Mouse (Mus musculus): ENCODE data around the gene Spag7. TPM values are rescaled to one million over a fixed set of nuclear protein-coding genes. Genes with fewer than 3 reads are reported as not detected.

Spag7 gene
- polyA plus RNA-seq (2017; shearing (Covaris generic)): 64.8 TPM

GRCm38 (mm10) chr11:70668771-70669505 lies at the start of gene Spag7:
Gene Spag7 (minus strand): TSS chr11:70669416.

GRCm38 (mm10) chr11:70699722-70700556 lies 30.7 kb upstream of the Spag7 start, which contains the start of the genes Inca1 and Kif1c:
Gene Inca1 (minus strand): TSS chr11:70700155.
Gene Kif1c (plus strand): TSS chr11:70700548.

GRCm38 (mm10) chr11:70687601-70688199 lies 18.5 kb upstream of the Spag7 start, which contains the start of gene Camta2:
Gene Camta2 (minus strand): TSS chr11:70688105.

GRCm38 (mm10) chr11:70656964-70657363 lies 12.3 kb downstream of the Spag7 start, which contains the start of gene Eno3:
Gene Eno3 (plus strand): TSS chr11:70657202.

GRCm38 (mm10) chr11:70654198-70654922 lies 14.9 kb downstream of the Spag7 start, which contains the start of gene Pfn1:
Gene Pfn1 (minus strand): TSS chr11:70654644.

GRCm38 (mm10) chr11:70646691-70647650 lies 22.2 kb downstream of the Spag7 start, which contains the start of the genes Rnf167 and Slc25a11:
Gene Rnf167 (plus strand): TSS chr11:70647235.
Gene Slc25a11 (minus strand): TSS chr11:70647479.

GRCm38 (mm10) chr11:70638714-70639278 lies 30.4 kb downstream of the Spag7 start, which contains the start of gene Gp1ba:
Gene Gp1ba (plus strand): TSS chr11:70639122.

GRCm38 (mm10) chr11:70619101-70619500 lies 50.1 kb downstream of the Spag7 start, which contains the start of gene Chrne:
Gene Chrne (minus strand): TSS chr11:70619216.

GRCm38 (mm10) chr11:70615516-70616093 lies 53.6 kb downstream of the Spag7 start, which contains the start of gene 4930544D05Rik:
Gene 4930544D05Rik (plus strand): TSS chr11:70615848.

Other genes starting within 250 kb of the Spag7 start
- gene Arrb2, start 236.8 kb downstream of the Spag7 start, polyA plus RNA-seq (2017; shearing (Covaris generic)): 215 TPM
- 141 TPM for gene Med11, start 217.5 kb downstream of the Spag7 start, polyA plus RNA-seq (2017; shearing (Covaris generic))
- gene Zmynd15, start 210.0 kb downstream of the Spag7 start, polyA plus RNA-seq (2017; shearing (Covaris generic)): 0.16 TPM
- 1.7 TPM for gene Cxcl16, start 209.4 kb downstream of the Spag7 start, polyA plus RNA-seq (2017; shearing (Covaris generic))
- gene Tm4sf5, start 164.2 kb downstream of the Spag7 start, polyA plus RNA-seq (2017; shearing (Covaris generic)): not detected
- not detected for gene Vmo1, start 154.8 kb downstream of the Spag7 start, polyA plus RNA-seq (2017; shearing (Covaris generic))
- 0.31 TPM for gene Gltpd2, start 150.2 kb downstream of the Spag7 start, polyA plus RNA-seq (2017; shearing (Covaris generic))
- 282 TPM for gene Psmb6, start 144.0 kb downstream of the Spag7 start, polyA plus RNA-seq (2017; shearing (Covaris generic))
- not detected for gene Gm40193, start 136.5 kb downstream of the Spag7 start, polyA plus RNA-seq (2017; shearing (Covaris generic))
- 8.9 TPM for gene Pld2, start 129.4 kb downstream of the Spag7 start, polyA plus RNA-seq (2017; shearing (Covaris generic))
- gene Mink1, start 106.5 kb downstream of the Spag7 start, polyA plus RNA-seq (2017; shearing (Covaris generic)): 39.6 TPM
- 1.4 TPM for gene 4930544D05Rik, start 53.6 kb downstream of the Spag7 start, polyA plus RNA-seq (2017; shearing (Covaris generic))
- 18.7 TPM for gene Chrne, start 50.2 kb downstream of the Spag7 start, polyA plus RNA-seq (2017; shearing (Covaris generic))
- gene Gp1ba, start 30.3 kb downstream of the Spag7 start, polyA plus RNA-seq (2017; shearing (Covaris generic)): not detected
- 270 TPM for gene Rnf167, start 22.2 kb downstream of the Spag7 start, polyA plus RNA-seq (2017; shearing (Covaris generic))
- gene Slc25a11, start 21.9 kb downstream of the Spag7 start, polyA plus RNA-seq (2017; shearing (Covaris generic)): 70.1 TPM
- 2,450 TPM for gene Pfn1, start 14.8 kb downstream of the Spag7 start, polyA plus RNA-seq (2017; shearing (Covaris generic))
- 9.9 TPM for gene Eno3, start 12.2 kb downstream of the Spag7 start, polyA plus RNA-seq (2017; shearing (Covaris generic))
- 36.7 TPM for gene Camta2, start 18.7 kb upstream of the Spag7 start, polyA plus RNA-seq (2017; shearing (Covaris generic))
- gene Inca1, start 30.7 kb upstream of the Spag7 start, polyA plus RNA-seq (2017; shearing (Covaris generic)): 0.59 TPM
- 2.4 TPM for gene Kif1c, start 31.1 kb upstream of the Spag7 start, polyA plus RNA-seq (2017; shearing (Covaris generic))
- 4.5 TPM for gene Zfp3, start 94.8 kb upstream of the Spag7 start, polyA plus RNA-seq (2017; shearing (Covaris generic))
- gene Scimp, start 143.2 kb upstream of the Spag7 start, polyA plus RNA-seq (2017; shearing (Covaris generic)): 0.37 TPM
- 74.0 TPM for gene Rabep1, start 175.4 kb upstream of the Spag7 start, polyA plus RNA-seq (2017; shearing (Covaris generic))